Mouse (Mus musculus) T-helper 1 cell (primary cell): Measurements from ENCODE around the gene Plxnc1.

Experiments
- in situ Hi-C: fragments of 300-600 bp; cut with MboI, MseI; formaldehyde crosslinking; loops from one replicate; pipeline ENCODE4 v1.15.1; 2025; ENCODE audit warnings: high pct_unique_total_duplicates

Gene Plxnc1

GRCm38 (mm10) chr10:94944691-94945205 lies at the start of gene Plxnc1:
Gene Plxnc1 (minus strand): TSS chr10:94944835.
- in situ Hi-C loops: no loop called here

GRCm38 (mm10) chr10:94992127-94992526 lies 47.5 kb upstream of the Plxnc1 start:
- in situ Hi-C loops: loop anchor here (5.0 kb wide), 1 partner anchor 485 kb away; no protein-coding TSS in a partner anchor

- in situ Hi-C loops: loop anchor here (5.0 kb wide), 1 partner anchor 486 kb away; no protein-coding TSS in a partner anchor
These were observed 47.0 kb upstream of the Plxnc1 start for GRCm38 (mm10) chr10:94991564-94992097.

GRCm38 (mm10) chr10:94990768-94991563 lies 46.3 kb upstream of the Plxnc1 start:
- in situ Hi-C loops: loop anchor here (5.0 kb wide), 1 partner anchor 486 kb away; no protein-coding TSS in a partner anchor

GRCm38 (mm10) chr10:94989321-94989720 lies 44.7 kb upstream of the Plxnc1 start:
- in situ Hi-C loops: no loop called here

DNA sequence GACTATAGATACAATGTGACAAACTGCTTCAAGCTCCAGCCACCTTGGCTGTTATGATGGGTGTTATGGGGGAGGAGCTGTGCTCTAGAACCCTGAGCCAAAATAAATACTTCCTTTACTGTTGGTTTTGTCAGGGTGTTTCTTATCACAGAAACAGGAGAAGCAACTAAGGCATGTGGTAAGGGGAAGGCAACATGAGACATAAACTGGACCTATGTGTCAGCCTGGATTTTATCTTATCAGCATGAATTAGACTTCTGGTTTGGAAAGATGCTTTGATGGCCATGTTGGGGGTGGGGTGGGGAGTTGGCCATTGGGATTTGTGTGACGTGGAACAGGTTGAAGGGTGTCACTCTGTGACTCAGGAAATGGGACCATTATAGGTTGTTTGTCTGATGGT lies 40.5 kb upstream of the Plxnc1 start:
- in situ Hi-C loops: no loop called here

- in situ Hi-C loops: no loop called here
These were observed 37.9 kb upstream of the Plxnc1 start for GRCm38 (mm10) chr10:94982528-94982927.

- in situ Hi-C loops: no loop called here
These were observed 37.0 kb upstream of the Plxnc1 start for GRCm38 (mm10) chr10:94981466-94982138.

DNA sequence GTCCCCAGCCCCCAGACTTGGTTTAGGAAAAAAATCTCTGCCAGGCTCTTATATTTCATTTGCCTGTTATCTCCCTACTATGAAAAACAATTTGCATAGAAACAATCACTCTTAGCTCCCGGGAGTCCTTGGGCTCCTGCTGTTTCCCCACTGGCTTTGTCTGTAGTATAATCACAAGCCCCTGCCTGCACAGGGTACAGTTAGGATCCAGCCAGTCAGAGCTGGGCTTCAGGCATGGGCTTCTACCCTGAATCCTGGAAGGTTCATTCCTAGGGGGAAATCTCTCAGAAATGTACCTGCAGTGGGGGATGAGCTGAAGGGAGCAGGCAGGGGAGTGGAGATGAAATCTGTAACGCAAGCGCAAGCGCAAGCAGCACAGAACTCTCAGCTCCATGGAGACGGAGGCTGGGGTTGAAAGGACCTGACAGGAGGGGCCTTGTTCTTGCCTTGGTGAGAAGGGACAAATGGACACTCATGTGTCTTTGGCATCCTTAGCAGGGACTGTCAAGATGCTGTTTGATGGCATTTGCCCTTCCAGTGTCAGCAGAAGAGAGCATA lies 33.7 kb upstream of the Plxnc1 start:
- in situ Hi-C loops: no loop called here

DNA sequence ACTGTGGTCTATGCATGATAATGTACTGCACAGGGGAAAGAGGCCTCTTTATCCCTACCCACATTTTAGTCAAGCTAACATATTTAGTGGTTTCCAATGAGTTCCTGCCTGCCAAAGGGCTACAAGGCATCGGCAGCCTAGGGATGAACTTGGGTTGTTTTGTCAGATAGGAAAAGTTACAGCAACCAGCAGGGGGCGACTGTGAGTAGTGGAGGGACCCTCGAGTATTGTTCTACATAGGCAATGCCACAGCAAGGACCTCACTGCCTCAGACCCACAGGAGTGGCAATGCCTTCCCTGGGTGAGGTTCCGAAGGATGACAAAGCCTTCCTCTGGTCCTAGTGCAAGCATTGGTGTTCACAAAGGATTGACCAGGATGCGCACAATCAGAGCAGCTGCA lies 31.7 kb upstream of the Plxnc1 start:
- in situ Hi-C loops: no loop called here

DNA sequence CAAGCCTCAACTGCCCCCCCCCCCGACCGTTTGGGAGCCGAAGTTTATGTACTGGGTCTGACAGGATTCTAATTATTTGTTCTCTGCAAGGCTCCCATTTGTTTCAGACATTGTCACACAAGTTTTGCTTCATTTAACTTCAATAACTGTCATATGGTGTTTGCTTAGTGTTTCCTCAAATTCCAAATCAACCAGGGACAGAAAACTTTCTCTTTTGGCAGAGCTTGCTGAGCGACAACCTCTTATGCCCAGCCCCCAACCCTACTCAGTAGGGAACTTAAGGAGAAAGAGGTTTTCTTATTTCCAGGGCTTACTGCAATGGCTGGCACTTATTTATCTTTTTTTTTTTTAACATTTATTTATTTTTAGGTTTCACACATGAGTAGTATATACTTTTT lies 30.5 kb upstream of the Plxnc1 start:
- in situ Hi-C loops: no loop called here

DNA sequence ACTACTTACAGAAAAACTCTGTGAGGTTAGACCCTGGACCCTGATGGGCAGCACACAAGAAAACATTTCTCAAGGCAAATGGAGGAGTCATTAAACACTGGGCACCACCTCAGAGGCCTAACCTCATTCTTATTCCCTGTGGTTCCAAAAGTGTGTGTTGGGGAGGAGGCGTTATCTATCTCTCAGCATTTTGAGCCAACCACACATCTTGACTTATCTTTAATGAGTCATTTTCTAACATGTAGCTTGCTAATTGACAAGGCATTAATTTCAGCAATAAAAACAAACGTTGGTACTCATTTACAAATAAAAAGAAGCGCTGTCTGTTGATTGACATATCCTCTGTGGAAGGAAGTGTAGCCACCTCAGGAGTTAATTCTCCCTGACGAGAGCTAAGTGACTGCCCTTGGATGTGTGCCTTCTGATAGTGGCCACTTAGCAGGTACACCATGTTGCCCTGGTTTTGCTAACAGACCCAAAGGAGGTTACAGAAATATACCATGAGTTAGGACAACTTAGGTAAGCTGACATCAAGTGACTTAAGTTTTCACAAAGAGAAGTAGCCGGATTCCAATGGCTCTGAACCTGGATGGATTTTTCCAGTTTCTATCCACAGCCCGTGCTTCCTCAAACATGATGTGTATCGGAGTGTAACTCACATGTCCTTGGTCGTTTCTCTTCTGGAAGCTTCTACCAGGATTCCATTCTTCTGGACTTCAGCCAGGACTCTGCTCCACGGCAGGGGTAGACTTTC lies 29.9 kb upstream of the Plxnc1 start:
- in situ Hi-C loops: no loop called here

- in situ Hi-C loops: no loop called here
These were observed 27.1 kb upstream of the Plxnc1 start for GRCm38 (mm10) chr10:94971625-94972161.

GRCm38 (mm10) chr10:94970221-94970620 lies 25.6 kb upstream of the Plxnc1 start:
- in situ Hi-C loops: no loop called here

DNA sequence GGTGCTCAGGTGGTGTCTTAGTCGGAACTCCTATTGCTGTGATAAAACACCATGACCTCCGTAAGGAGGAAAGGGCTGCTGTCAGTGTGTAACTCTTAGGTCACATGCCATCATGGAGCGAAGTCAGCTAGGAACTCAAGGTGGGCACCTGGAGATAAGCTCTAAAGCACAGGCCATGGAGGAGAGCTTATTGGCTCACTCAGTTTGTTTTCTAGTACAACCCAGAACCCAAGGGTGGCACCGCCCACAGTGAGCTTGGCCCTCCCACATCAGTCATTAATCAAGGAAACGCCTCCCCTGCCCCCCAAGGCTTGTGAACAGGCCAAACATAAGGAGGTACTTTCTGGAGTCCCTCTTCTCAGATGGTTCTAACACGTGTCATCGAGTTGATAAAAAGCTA lies 22.8 kb upstream of the Plxnc1 start:
- in situ Hi-C loops: no loop called here

- in situ Hi-C loops: no loop called here
These were observed 22.2 kb upstream of the Plxnc1 start for GRCm38 (mm10) chr10:94966789-94967188.

- in situ Hi-C loops: no loop called here
These were observed 20.5 kb upstream of the Plxnc1 start for GRCm38 (mm10) chr10:94965093-94965492.

GRCm38 (mm10) chr10:94962005-94962404 lies 17.4 kb upstream of the Plxnc1 start:
- in situ Hi-C loops: loop anchor here (5.0 kb wide), 1 partner anchor 340 kb away; no protein-coding TSS in a partner anchor

GRCm38 (mm10) chr10:94961283-94961682 lies 16.6 kb upstream of the Plxnc1 start:
- in situ Hi-C loops: loop anchor here (5.0 kb wide), 1 partner anchor 339 kb away; no protein-coding TSS in a partner anchor

DNA sequence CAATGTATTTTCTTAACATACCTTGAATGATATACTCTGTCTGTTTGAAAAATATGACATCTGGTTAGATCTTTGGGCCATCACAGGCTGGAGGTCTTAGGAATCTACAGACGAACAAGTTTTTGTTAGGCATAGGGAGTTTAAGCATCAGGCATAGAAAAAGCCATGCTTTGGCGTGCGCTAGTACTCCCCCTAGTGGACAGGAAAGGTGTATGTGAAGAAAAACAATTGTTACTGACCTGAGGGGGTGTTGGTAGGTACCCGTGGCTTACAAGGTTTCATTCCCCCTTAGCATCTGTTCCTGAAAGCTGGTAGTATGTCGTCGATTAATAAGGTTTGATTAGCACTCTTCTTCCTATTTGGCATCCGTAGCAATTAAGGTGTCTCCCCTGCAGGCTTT lies 13.7 kb upstream of the Plxnc1 start:
- in situ Hi-C loops: loop anchor here (5.0 kb wide), 1 partner anchor 271 kb away; the partner anchor contains the start of gene Cep83

DNA sequence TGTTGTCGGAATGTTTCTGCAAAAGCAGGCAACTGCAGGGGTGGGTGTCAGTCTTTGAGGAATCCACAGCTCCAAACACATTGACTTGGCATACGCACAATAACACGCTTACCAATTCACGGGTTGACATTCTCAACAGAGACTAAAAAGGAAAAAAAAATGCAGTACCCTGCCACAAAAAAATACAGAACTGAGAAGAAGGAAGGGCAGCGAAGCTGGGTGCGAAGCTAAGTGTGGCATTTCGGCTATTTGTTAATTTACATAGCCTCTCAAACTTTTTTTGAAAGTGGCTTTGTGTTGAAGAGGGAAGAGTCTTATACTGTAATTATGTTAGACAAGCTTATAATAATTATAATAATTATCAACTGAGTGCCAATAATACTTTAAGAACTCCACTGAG lies 13.1 kb upstream of the Plxnc1 start:
- in situ Hi-C loops: loop anchor here (5.0 kb wide), 1 partner anchor 270 kb away; the partner anchor contains the start of gene Cep83
